Mouse (Mus musculus) cerebral cortex, adult 2 months (tissue): ENCODE results near the gene Gngt2.

Source experiments
- WGBS: fragments of 180-500 bp; shearing (Covaris S2); methylation state at CpG from one replicate; pipeline ENCODE4 v1.1.7; 2018; 5-methylcytosine and 5-hydroxymethylcytosine counted together

Gene Gngt2

DNA sequence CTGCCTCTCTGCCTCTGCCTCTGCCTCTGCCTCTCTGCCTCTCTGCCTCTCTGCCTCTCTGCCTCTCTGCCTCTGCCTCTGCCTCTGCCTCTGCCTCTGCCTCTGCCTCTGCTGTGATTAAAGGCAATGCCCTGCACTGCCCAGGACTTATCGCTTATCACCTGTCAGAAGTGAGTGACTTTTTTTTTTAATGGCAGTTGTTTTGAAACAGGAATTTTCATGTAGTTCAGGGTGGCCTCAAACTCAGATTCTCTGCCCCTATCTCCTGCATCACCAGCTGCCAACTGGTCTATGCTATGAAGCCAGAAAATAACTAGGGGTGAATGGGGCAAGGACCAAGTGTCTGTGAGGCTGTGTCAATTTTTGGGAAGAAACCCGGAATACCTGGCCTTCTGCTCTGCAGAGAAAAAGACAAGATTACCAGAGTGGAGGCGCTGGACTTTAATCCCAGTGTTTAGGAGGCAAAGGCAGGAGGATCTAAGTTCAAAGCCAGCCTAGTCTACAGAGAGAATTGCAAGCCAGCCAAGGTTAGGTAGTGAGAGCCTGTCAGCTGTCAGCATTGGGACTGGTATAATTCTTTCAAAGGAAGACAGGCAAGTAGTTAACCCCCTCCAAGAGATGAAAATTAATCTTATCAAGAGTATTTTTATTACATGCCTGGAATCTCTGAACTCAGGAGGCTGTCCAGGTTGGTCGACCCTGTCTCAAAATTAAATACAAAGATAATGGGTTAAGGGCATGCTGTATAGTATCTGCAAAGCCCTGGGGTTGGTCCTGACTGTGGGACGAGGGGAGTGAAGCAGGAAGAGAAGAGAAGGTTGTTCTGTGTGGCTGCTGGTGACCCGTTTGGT, 10.5 kb upstream of the Gngt2 start:
- 63% methylated on average over 6 of the region's 6 CpGs for WGBS

GRCm38 (mm10) chr11:95827168-95827447, 9.9 kb upstream of the Gngt2 start:
- WGBS, result 41% methylated on average over 3 of the region's 3 CpGs

GRCm38 (mm10) chr11:95827464-95828085, 9.4 kb upstream of the Gngt2 start:
- WGBS, result 17% methylated on average over 3 of the region's 3 CpGs

GRCm38 (mm10) chr11:95828181-95828964, 8.6 kb upstream of the Gngt2 start:
- 83% methylated on average over 11 of the region's 11 CpGs for WGBS

- 80% methylated on average over 4 of the region's 4 CpGs for WGBS
Measured at GRCm38 (mm10) chr11:95829526-95830050, 7.4 kb upstream of the Gngt2 start.

DNA sequence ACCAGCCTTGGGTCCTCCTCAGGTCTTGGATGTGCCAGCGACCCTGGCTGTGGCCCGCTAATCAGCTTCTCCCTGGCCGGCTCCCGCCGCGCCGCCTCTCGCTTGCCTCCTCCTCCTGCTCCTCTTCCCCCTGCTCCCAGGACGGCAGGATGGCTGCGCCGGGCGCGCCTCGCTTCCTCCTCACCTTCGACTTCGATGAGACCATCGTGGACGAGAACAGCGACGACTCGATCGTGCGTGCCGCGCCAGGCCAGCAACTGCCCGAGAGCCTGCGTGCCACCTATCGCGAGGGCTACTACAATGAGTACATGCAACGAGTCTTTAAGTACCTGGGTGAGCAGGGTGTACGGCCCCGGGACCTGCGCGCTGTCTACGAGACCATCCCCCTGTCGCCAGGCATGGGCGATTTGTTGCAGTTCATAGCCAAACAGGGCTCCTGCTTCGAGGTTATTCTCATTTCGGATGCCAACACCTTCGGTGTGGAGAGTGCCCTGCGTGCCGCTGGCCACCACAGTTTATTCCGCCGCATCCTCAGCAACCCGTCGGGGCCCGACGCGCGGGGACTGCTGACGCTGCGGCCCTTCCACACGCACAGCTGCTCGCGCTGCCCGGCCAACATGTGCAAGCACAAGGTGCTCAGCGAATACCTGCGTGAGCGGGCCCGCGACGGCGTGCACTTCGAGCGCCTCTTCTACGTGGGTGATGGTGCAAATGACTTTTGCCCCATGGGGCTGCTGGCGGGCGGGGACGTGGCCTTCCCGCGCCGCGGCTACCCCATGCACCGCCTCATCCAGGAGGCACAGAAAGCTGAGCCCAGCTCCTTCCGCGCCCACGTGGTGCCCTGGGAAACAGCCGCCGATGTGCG, 6.4 kb upstream of the Gngt2 start:
- 40% methylated on average over 80 of the region's 80 CpGs for WGBS

DNA sequence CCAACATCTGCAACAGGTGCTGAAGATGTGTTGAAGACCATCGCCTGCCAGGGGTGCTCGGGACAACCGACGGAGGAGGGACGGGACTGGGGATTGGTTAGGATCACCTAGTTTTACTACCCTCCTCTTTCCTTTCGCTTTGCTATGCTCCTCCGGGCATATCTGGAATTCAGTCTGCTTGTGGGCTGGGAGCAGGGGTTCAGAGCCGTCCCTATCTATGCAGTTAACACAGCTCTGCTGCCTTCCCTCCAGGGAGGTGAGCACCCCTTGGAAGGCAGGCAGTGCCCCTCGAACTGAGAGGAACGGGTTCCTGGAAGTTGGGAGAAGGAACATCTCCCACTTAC, 5.8 kb upstream of the Gngt2 start:
- WGBS, result 47% methylated on average over 10 of the region's 10 CpGs

DNA sequence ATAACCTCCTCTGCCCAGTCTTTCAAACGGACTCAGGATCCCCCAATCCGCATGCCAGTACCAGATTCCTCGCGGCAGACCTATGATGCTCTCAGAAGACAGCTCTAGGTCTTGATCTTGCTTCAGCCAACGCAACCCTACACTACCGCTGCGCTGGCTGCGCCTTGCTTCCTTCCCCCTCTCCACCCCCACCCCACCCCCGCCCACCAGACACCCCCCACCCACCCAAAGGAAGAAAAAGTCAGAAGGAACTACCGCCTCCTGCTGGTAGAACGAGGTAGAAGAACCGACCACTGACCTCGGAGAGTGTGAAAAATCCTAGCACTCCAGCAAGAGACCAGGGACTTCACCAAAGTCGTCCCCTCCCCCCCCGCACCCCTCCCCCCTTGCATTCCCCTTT, 5.4 kb upstream of the Gngt2 start:
- WGBS, result 38% methylated on average over 15 of the region's 15 CpGs

DNA sequence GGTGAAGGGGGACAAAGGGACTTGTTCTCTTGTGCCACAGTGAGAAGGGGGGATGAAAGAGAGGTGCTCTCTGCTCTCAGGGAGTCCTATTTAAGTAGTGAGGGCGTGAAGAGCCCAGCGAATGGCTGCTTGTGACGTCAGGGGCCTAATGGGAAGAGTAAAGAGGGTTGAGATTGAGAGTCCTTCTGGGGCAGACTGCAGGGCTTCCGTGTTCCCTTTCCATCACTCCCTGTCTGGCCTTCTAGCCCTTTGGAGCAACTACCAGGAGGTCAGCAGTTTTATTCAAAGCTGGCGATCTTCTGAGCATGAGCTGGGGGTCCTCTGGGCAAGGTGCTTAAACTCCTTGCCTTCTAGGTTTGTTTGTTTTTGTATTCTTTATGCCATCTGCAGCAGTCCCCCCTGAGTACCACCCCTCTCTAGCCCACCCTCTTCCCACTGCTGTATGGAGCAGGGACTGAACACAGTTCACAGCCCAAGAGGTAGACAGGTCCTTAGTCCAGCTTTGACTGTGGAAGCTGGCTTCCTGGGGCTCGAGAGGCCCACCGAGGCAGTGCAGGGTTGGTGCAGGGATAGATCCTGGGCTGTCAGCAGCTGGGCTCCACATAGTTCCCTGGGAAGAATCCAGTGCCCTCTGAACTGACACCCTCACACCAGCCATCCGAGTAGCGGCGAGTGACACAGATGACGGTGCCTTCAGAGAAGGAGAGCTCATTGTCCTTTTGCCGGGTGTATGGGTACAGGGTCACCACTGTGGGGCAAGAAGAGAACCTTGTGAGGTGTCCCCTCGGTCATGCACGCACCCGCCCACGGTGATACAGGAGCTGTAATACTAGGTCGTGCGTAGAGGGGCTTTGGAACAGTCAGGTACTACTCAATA, 4.6 kb upstream of the Gngt2 start:
- 78% methylated on average over 18 of the region's 18 CpGs for WGBS

- WGBS, result 52% methylated on average over 8 of the region's 8 CpGs
Measured at GRCm38 (mm10) chr11:95833006-95833570, 3.9 kb upstream of the Gngt2 start.

- 26% methylated on average over 18 of the region's 18 CpGs for WGBS
Measured at GRCm38 (mm10) chr11:95833631-95834142, 3.3 kb upstream of the Gngt2 start.

- WGBS, result 23% methylated on average over 22 of the region's 22 CpGs
Measured at GRCm38 (mm10) chr11:95834143-95834667, 2.8 kb upstream of the Gngt2 start.

DNA sequence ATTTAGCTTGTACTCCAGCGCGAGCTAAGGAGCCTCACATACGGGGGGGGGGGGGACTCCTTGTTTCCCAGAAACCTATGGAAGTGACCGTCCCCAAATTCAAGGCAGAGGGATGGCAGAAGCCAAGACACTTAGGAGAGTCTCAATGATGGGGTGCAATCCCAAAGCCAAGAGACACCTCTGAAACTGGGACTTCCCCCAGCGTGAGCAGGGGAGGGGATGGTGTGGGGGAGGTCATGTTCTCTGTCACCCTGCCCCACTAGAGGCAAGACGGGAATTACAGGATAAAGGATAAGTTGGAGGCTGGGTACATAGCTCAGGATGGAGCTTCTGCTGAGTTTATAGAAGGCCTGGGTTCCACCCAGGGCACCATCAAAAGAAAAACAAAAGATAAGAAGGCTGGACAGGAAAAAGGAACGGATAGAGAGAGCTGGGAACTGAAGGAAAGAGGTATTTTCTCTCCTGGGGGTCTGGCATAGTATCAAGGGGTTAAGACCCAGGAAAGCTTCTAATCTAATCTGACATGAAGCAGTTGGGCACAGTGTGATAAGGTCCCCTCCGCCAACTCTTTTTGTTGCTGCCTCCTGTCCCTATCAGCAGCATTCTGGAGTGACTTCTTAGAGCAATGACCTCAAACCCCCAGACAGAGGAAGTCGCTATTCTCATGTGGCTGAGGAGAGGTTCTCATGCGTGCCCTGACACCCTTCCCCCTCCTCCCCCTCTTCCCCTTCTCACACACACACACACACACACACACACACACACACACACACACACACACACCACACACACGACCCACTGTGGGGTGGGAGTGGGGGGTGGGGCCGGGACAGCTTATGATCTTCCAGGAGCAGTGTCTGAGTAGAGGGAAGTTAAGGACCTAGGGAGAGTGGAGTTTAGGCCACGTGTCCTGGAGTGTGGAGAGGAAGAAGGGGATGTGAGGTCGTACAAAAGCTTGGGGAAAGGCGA, 2.0 kb upstream of the Gngt2 start:
- 52% methylated on average over 15 of the region's 15 CpGs for WGBS

GRCm38 (mm10) chr11:95835832-95836231, 1.2 kb upstream of the Gngt2 start:
- 53% methylated on average over 6 of the region's 6 CpGs for WGBS

DNA sequence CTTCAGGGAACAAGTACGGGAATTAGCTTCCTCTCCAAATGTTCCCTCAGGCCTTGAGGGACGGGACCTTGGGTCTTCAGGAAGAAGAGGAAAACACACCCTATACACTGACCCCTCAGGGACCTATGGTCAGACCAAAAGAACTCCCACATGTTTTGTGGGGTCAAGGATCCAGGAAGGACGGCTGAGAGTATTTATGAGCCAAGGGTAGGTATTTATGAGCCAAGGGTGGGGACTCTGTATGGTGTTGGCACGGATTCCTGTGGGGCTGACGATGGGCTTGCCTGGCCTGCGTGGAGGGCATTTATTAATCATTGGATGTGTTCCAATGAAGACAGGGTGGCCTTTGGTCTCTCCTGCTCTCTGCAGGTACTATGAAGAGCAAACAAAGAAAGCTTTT, 583 bp upstream of the Gngt2 start:
- 58% methylated on average over 6 of the region's 6 CpGs for WGBS

- WGBS, result 81% methylated on average over 4 of the region's 4 CpGs
Measured at GRCm38 (mm10) chr11:95838598-95838997, 1.6 kb downstream of the Gngt2 start.

- WGBS, result 77% methylated on average over 8 of the region's 8 CpGs
Measured at GRCm38 (mm10) chr11:95838999-95839868, 2.2 kb downstream of the Gngt2 start.
